Mouse (Mus musculus) cerebellum, adult 9-11 months (tissue): Measurements from ENCODE around the gene Rhag.

Experiments
- DNase-seq: peaks from one replicate; pipeline ENCODE4 v3.0.0; 2022

The Rhag gene

GRCm38 (mm10) chr17:40810934-40811333 is at the start of gene Rhag:
Gene Rhag, plus strand, starts transcription at chr17:40811126.
- DNase-seq = no peak

- no peak for DNase-seq
Measured at GRCm38 (mm10) chr17:40763662-40764061, 47.3 kb upstream of the Rhag start.

- no peak for DNase-seq
Measured at GRCm38 (mm10) chr17:40767120-40767519, 43.8 kb upstream of the Rhag start.

GRCm38 (mm10) chr17:40789877-40790276 is 21.0 kb upstream of the Rhag start:
- no peak for DNase-seq

- no peak for DNase-seq
Measured at GRCm38 (mm10) chr17:40793921-40794854, 16.7 kb upstream of the Rhag start.

GRCm38 (mm10) chr17:40802707-40803340 is 8.1 kb upstream of the Rhag start:
- DNase-seq = no peak

- DNase-seq = no peak
Measured at GRCm38 (mm10) chr17:40806550-40806949, 4.4 kb upstream of the Rhag start.

- no peak for DNase-seq
Measured at GRCm38 (mm10) chr17:40806953-40807572, 3.9 kb upstream of the Rhag start, which contains the start of gene Crisp2. Gene Crisp2, minus strand, starts transcription at chr17:40807003.

- DNase-seq = no peak
Measured at GRCm38 (mm10) chr17:40808071-40808470, 2.9 kb upstream of the Rhag start.

GRCm38 (mm10) chr17:40811560-40811959 is 634 bp downstream of the Rhag start:
- DNase-seq = no peak

- no peak for DNase-seq
Measured at GRCm38 (mm10) chr17:40812259-40812658, 1.3 kb downstream of the Rhag start.

- DNase-seq = no peak
Measured at GRCm38 (mm10) chr17:40817340-40817943, 6.5 kb downstream of the Rhag start.

GRCm38 (mm10) chr17:40821477-40821876 is 10.6 kb downstream of the Rhag start:
- DNase-seq = no peak

- DNase-seq = no peak
Measured at GRCm38 (mm10) chr17:40823817-40824216, 12.9 kb downstream of the Rhag start.

GRCm38 (mm10) chr17:40824549-40824948 is 13.6 kb downstream of the Rhag start:
- no peak for DNase-seq

- DNase-seq = no peak
Measured at GRCm38 (mm10) chr17:40831870-40832269, 20.9 kb downstream of the Rhag start.

- DNase-seq = no peak
Measured at GRCm38 (mm10) chr17:40837308-40837707, 26.4 kb downstream of the Rhag start.

- DNase-seq = no peak
Measured at GRCm38 (mm10) chr17:40855065-40855464, 44.1 kb downstream of the Rhag start.

- no peak for DNase-seq
Measured at GRCm38 (mm10) chr17:40868952-40869747, 58.2 kb downstream of the Rhag start.

- no peak for DNase-seq
Measured at GRCm38 (mm10) chr17:40872626-40873025, 61.7 kb downstream of the Rhag start.

- no peak for DNase-seq
Measured at GRCm38 (mm10) chr17:40873582-40874011, 62.7 kb downstream of the Rhag start.

GRCm38 (mm10) chr17:40874701-40875100 is 63.8 kb downstream of the Rhag start:
- DNase-seq = no peak
